Mouse (Mus musculus): ENCODE measurements around the gene Cntn4.

Cntn4 gene

DNA sequence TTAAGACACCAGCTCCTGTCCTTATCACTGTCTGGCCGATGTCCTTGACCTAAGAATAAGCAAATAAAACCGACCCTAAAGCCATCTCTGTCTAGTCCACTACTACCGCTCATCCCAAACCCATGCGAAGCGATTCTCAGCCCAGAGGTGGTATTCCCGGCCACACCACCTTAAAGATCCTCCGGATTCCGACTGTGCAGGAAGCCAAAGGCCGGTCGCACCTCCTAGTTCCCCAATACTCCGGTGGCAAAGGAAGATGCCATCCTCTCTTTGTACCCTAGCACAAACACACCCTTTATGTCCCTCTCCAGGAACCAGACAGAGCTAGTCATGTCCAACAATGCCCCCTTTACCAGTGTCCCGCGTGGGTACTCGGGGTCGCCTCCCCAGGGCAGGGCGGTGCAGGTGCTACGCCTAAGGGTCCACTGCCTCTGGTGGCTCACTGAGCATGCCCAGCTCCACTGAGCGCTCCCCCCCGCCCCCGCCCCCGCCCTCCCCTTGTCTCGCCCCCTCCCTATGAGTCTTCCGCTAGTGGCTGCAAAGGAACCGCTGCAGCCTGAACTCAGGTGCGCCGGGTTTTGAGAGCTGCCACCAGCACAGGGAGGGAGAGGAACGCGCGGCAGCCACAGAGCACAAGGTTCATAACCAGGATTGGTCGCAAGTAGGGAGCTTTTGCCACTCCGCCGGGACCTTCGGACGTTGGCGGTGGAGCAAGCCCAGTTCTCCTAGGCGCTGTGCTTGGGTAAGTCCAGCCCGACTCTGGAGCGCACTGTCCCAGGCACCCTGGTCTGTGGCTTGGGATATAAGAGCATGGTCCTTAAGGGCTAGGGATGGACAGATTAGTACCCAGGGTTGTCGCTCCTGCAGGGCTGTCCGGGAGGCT lies at the start of gene Cntn4:
TSS of gene Cntn4 (plus strand) at position 512 of the 883 bp plus-strand sequence.
- DNase-seq, result no peak

GRCm38 (mm10) chr6:105674276-105674675 lies 3.2 kb upstream of the Cntn4 start:
- DNase-seq, result no peak

DNA sequence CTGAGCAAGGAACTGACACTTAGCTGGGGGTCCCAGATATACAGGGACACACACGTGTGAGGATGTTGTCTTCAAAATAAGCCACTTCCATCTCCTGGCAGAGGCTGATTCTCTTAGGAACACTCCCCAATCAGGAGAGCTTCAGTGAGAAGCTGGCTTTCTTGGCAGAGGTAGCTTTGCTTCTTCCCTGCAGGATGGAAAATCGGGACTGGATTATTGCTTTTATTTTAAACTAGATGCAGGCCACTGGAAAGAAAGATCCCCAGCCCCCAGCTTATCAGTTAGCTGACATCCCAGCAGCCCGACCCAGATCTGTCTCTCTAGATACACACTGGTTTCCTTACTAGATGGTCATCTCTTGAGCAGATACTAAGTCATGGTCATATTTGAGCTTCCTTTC lies 2.4 kb upstream of the Cntn4 start:
- DNase-seq, result no peak

DNA sequence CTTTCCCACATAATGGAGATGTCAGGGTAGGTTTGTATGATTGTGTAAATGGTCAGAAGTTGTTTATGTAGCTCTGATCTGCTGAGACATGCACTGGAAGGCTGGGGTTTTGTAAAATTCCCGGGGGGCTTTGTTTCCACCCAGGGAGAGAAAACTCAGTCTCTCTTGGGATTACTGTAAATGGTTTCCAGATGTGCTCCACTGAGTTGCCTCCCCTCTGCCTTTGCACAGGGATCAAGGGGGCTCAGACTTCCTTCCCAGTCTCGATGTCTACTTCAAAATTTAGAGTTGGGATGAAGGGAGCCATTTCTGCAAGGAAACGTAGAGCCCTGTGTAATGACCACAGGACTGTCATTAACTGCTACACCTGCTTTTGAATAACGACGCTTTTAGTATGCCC lies 823 bp upstream of the Cntn4 start:
- DNase-seq, result no peak

DNA sequence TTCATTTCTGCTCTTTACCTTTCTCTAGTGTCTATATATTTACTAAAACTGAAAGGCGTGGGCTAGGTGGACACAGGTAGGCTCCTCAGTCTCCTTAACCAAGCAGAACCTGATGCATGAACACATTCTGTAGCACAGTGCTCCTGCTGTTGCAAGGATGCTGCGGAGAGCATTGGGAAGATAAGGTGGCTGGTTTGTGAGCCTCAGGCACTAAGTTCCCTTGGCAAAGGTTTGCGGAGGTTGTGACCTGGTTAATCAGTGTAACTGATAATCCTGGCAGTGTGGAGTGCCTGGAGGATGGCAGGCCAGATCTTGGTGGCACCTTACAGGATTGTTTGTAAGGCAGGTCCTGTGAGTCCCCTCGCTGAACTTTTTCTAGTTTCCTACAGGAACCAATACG lies 1.3 kb downstream of the Cntn4 start:
- DNase-seq, result no peak

DNA sequence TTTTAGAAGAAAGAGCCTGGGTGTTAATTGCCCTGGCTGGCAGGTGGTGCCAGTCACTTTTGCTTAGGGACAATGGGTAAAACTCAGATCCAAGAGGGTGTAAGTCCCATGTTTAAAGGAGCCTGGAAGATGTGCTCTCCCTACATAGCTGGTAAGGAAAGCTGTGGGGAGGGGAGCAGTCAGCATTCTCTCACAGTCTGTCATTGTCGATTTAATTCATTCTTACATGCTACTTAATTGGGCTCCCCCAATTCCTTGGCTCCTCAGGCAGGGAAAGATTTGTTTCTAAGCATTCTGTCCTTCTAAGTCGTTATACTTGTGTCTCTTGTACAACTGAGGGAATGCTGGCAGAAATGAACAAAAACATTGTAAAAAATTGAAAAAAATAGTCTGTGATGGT lies 4.0 kb downstream of the Cntn4 start:
- DNase-seq, result no peak

DNA sequence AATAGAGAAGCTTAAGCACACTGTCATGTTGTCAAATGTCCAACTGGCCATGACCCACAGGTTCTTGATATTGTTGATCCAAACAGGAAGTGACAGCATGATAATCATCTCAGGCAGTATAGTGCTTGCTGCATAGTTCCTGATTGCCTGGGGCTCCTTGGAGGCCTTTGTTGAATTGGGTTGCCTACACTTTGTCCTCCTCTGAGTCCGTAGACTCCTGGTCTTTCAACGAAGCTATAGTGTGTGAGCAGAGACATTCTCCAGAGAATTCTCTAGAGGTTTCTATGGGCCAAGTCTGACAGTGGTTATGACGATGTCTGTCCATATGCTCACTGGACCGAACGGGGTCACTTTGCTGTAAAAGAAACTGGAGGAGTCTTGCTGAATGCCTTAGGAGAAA lies 5.8 kb downstream of the Cntn4 start:
- DNase-seq, result no peak

DNA sequence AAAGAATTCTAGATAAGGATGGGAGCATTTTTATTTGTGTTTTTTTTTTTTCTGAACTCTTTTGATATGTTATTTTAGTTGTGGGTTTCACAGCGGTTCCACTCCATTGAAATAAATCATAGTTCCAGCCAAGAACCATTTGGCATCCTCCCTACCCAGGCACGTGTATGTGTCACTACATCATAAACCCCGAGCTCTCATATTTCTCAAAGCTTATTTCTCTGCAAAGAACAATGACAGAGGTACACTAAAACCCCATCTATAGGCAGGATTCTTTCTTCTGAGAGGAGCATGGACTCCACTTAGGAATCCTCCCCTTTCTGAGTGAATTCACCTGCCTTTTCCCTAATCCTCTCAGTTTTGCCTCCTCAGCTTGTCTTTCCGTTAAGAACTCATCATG lies 6.7 kb downstream of the Cntn4 start:
- DNase-seq, result no peak

DNA sequence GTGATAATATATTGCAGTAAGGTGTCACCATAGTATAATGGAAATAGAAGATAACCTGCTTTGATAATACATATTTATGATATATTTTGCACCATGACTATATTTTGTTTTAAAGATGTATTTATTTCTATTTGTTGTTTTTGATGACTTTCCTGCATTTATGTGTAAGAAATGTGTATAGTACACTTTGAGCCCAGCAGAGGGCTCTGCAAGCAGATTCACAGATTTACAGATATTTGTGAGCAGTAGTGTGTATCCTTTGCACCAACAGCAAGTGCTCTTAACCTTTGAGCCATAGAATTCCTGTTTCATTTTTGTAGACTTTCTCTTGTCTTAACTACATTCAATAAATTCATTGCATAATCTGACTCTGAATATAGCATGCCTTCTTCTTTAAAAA lies 10.7 kb downstream of the Cntn4 start:
- DNase-seq, result no peak

DNA sequence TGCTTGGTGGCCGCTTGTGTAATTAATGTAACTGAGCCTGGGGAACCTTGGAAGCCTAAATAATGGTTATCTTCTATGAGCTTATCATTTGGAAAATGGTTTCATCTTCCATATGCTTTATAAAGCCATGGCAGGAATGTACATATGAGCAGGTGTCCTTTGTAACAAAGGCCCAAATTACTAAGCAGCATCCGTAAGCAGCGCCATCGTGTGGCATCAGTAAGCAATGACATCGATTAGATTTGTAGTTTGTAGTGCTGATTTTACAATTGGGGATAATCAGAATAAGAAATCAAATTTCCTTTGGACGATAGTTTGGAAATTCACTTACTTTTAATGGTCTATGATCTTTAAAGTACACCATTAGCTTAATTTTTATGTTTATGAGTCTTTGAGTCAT lies 64.6 kb downstream of the Cntn4 start:
- DNase-seq, result no peak

GRCm38 (mm10) chr6:105780616-105781015 lies 103.2 kb downstream of the Cntn4 start:
- no peak for DNase-seq

GRCm38 (mm10) chr6:105788462-105788861 lies 111.0 kb downstream of the Cntn4 start:
- no peak for DNase-seq

- no peak for DNase-seq
Measured at GRCm38 (mm10) chr6:105835099-105835498, 157.6 kb downstream of the Cntn4 start.

DNA sequence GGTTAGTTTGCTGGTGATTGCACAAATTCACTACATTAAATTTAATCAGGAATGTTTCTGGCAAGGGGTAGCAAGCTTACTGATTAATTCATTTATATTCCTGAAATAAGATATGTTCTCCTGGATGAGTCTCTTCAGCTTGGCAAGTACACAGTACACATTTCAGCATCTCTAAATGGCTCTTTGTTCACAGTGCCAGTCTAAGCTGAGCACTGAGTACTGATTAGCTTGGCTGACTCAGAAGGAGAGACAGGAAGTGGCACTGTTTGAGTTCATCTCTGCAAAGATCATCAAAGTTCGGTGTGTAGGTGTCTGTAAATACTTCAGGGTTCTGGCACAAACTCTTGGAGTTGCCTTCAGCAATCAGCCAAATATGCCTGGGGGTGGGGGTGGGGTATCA lies 169.8 kb downstream of the Cntn4 start:
- no peak for DNase-seq

DNA sequence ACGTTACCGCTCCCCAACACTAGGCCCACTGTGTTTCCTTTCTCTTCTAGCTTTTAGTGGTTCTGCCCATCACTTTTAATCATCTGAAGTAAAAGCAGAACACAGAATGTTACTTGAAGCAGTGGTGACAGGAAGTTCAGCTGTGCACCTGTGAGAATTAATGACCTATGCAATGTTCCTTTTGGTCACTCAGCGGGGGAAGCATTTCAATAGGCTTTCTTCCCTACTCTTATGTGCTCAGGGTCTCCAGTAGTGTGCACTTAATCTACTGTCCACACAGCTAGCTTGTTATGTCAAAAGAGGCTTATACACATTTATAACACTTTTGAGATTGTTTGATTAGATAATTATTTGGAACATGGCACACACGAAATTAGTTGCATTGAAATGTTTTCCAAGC lies 215.4 kb downstream of the Cntn4 start:
- no peak for DNase-seq

- no peak for DNase-seq
Measured at GRCm38 (mm10) chr6:105938485-105938884, 261.0 kb downstream of the Cntn4 start.

- no peak for DNase-seq
Measured at GRCm38 (mm10) chr6:105939303-105939702, 261.8 kb downstream of the Cntn4 start.

DNA sequence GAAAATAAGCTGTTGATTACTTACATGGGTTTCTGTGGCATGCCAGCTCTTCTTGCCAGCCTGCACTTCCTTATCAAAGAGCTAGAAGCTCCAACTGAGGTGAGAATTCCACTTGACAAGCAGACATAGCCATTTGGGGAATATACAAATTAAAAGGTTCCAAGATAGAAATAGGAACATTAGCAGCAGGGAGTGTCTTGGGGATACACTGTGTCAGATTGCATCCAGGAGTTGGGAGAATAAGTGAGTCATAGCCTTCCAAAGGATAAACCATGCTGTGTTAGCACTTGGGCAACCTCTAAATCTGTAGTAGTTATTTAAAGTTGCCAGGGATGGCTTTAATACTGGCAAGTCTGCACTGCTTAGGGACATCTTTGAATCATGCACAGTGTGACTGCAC lies 263.1 kb downstream of the Cntn4 start:
- no peak for DNase-seq

DNA sequence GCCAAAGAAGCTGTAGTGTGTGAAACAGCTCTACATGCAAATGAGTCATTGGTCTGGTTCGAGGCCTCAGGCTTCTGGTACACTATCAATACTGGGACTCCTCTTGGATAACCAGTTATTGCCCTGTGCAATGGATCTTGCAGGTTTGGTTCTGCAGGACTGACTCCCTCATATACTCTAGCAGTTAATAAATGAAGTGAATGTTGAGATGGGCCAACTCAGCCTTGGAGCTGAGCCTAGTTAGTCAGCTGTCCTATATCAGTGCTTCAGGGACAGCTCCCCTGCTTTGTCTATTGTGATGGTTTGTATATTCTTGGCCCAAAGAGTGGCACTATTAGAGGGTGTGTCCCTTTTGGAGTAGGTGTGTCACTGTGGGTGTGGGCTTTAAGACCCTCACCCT lies 314.0 kb downstream of the Cntn4 start:
- DNase-seq, result no peak

DNA sequence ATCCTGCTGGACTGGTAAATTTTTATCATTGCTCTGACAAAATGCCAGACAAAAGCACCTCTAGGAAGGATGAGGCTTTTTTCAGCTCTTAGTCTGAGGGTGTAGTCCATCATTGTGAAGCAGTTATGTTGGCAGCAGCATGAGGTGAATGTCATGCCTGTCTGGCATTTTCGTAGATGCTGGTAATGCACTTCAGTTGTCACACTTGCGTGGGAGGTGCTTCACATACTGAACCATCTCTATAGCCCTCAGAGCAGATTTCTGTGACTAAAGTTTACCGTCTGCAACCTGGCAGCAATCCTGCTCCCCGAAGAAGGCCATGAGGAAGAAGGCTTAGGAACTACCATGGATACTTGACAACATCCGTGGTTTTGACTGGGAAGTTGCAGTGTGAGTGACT lies 335.6 kb downstream of the Cntn4 start:
- no peak for DNase-seq

DNA sequence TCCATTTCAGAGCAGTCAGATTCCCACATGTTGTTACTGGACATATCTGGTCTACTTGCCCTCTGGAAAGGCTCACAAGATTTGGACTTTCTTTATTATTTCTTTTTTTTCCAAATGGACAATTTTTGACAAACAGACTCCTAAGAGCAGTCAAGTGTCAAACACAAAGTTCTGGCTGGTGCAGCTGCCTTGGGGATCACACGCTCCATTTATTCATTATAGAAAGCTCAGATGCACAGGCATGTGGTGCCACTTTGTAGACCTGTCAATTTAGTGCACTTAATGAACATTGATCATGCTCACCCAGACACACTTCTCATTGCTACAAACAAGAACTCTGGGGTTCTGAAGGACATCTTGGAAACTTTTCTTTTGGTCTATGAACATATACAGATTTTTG lies 337.7 kb downstream of the Cntn4 start:
- DNase-seq, result no peak

GRCm38 (mm10) chr6:106048878-106049277 lies 371.4 kb downstream of the Cntn4 start:
- no peak for DNase-seq

- DNase-seq, result no peak
Measured at GRCm38 (mm10) chr6:106056123-106056522, 378.7 kb downstream of the Cntn4 start.

DNA sequence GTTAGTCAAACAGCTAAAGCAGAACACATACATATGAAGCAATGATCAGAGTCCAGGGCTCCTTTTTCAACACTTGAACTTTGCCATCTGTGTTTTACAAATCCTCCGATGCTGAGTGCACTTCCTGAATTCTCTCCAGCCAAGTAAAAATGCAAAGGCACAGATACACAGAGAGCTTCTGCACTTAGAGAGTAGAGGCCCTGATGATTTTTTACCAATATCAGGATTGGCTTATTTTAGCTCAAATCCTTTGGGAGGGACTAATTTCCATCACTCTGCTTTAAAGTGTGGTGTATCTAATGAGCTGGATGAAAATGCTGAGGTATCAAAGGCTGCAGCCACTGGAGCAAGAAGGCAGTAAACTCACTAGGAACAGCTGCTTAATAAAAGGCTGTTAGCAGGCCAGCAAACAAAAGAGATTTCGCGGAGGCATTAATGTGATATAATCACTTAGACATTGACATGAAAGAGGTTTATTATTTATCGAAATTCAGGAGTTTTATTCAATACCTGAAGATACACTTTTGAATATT lies 400.7 kb downstream of the Cntn4 start:
- no peak for DNase-seq

GRCm38 (mm10) chr6:106078629-106079028 lies 401.2 kb downstream of the Cntn4 start:
- no peak for DNase-seq

Measured in thymus, postnatal 25 days (tissue).